Mouse (Mus musculus) CH12.LX (cell line): ENCODE results near the gene Fam185a. TPM values are rescaled to one million over a fixed set of nuclear protein-coding genes. Genes with fewer than 3 reads are reported as not detected.

Experiments
- DNase-seq: peaks from one replicate; pipeline ENCODE4 v3.0.0-alpha.2; 2013; ENCODE audit errors: extremely low read depth
- H3K27ac ChIP-seq: 2 replicates; pipeline ENCODE4 v1.5.1; 2012; ENCODE audit warnings: low read depth, mild to moderate bottlenecking, control low read depth, moderate library complexity; ENCODE audit not compliant: insufficient read depth
- H3K27me3 ChIP-seq: replicated peaks from 2 replicates; pipeline ENCODE3; 2012; ENCODE audit warnings: inconsistent platforms
- H3K36me3 ChIP-seq, 2 experiments: replicated peaks in 1 of 2; 2 replicates each; pipeline versions ENCODE3 to v1.6.1; 2012; ENCODE audit warnings: inconsistent platforms in 1 of 2, low read length in 1 of 2, mild to moderate bottlenecking in 1 of 2, mixed read lengths in 1 of 2, moderate library complexity in 1 of 2; ENCODE audit not compliant: control insufficient read depth in 1 of 2, insufficient read depth in 1 of 2
- H3K4me1 ChIP-seq, 2 experiments: 2 replicates each; pipeline ENCODE4 v1.6.1; 2012; ENCODE audit warnings: inconsistent platforms in 1 of 2, moderate library complexity in 1 of 2; ENCODE audit not compliant: insufficient read depth in 2 of 2, control insufficient read depth in 1 of 2
- H3K4me2 ChIP-seq: 2 replicates; pipeline ENCODE4 v1.6.1; 2012; ENCODE audit warnings: low read depth, mild to moderate bottlenecking, control low read depth; ENCODE audit not compliant: poor library complexity, insufficient read depth, severe bottlenecking
- H3K4me3 ChIP-seq, 3 experiments: fragments of 150-350 bp in 1 of 3; sonication (generic) in 1 of 3; replicated peaks in 1 of 3; 2 replicates each; pipeline versions ENCODE3 to v1.5.1; 2011 to 2012; ENCODE audit warnings: low read depth in 2 of 3, low read length in 2 of 3, mild to moderate bottlenecking in 2 of 3, moderate library complexity in 2 of 3, control low read depth in 1 of 3, improper control_type of control experiment in 1 of 3, inconsistent platforms in 1 of 3, mixed read lengths in 1 of 3; ENCODE audit not compliant: poor library complexity in 1 of 3
- H3K79me2 ChIP-seq: replicated peaks from 2 replicates; pipeline ENCODE4 v1.6.1; 2012; ENCODE audit warnings: mild to moderate bottlenecking, moderate library complexity; ENCODE audit not compliant: control insufficient read depth, poor library complexity, insufficient read depth, severe bottlenecking; ENCODE audit errors: extremely low read depth
- H3K9ac ChIP-seq: 2 replicates; pipeline ENCODE4 v1.6.1; 2012; ENCODE audit warnings: low read depth, mild to moderate bottlenecking, control low read depth, moderate library complexity; ENCODE audit not compliant: insufficient read depth
- H3K9me3 ChIP-seq: replicated peaks from 2 replicates; pipeline ENCODE3; 2012; ENCODE audit warnings: low read length, inconsistent platforms, mixed read lengths
- BHLHE40 ChIP-seq: IDR thresholded peaks from 2 replicates; pipeline ENCODE4 v1.6.1; 2011; ENCODE audit warnings: mild to moderate bottlenecking, low read depth, low read length, improper control_type of control experiment
- CHD1 ChIP-seq: IDR thresholded peaks from 2 replicates; pipeline ENCODE4 v1.6.1; 2012; ENCODE audit warnings: low read depth, low read length, improper control_type of control experiment, inconsistent platforms
- E2F4 ChIP-seq: IDR thresholded peaks from 2 replicates; pipeline ENCODE4 v1.6.1; 2011; ENCODE audit warnings: low read depth, low read length, improper control_type of control experiment; ENCODE audit not compliant: insufficient replicate concordance
- GABPA ChIP-seq: IDR thresholded peaks from 2 replicates; pipeline ENCODE4 v1.6.1; 2012; ENCODE audit warnings: low read depth, low read length, improper control_type of control experiment, inconsistent platforms; ENCODE audit not compliant: insufficient replicate concordance
- IRF4 ChIP-seq: IDR thresholded peaks from 2 replicates; pipeline ENCODE4 v1.6.1; 2014; ENCODE audit warnings: low read depth, mild to moderate bottlenecking, inconsistent platforms, low read length, improper control_type of control experiment
- JUN ChIP-seq: IDR thresholded peaks from 2 replicates; pipeline ENCODE4 v1.6.1; 2011; ENCODE audit warnings: low read depth, mild to moderate bottlenecking, low read length, improper control_type of control experiment, moderate library complexity; ENCODE audit not compliant: insufficient read depth
- JUND ChIP-seq: conservative IDR thresholded peaks from 2 replicates; pipeline ENCODE4 v1.6.1; 2011; ENCODE audit warnings: low read depth, low read length, improper control_type of control experiment
- MAX ChIP-seq: IDR thresholded peaks from 2 replicates; pipeline ENCODE4 v1.6.1; 2011; ENCODE audit warnings: low read length, improper control_type of control experiment
- MAZ ChIP-seq: IDR thresholded peaks from 2 replicates; pipeline ENCODE4 v1.6.1; 2012; ENCODE audit warnings: low read depth, mild to moderate bottlenecking, inconsistent platforms, low read length, improper control_type of control experiment, moderate library complexity
- MXI1 ChIP-seq: IDR thresholded peaks from 2 replicates; pipeline ENCODE4 v1.6.1; 2011; ENCODE audit warnings: mild to moderate bottlenecking, low read depth, low read length, improper control_type of control experiment
- NRF1 ChIP-seq: IDR thresholded peaks from 2 replicates; pipeline ENCODE4 v1.6.1; 2014; ENCODE audit warnings: low read depth, mild to moderate bottlenecking, inconsistent platforms, low read length, improper control_type of control experiment, moderate library complexity
- PAX5 ChIP-seq: IDR thresholded peaks from 2 replicates; pipeline ENCODE4 v1.6.1; 2012; ENCODE audit warnings: low read length, inconsistent platforms, mixed read lengths
- POLR2A ChIP-seq: IDR thresholded peaks from 2 replicates; pipeline ENCODE4 v1.6.1; 2011; ENCODE audit warnings: low read depth, mild to moderate bottlenecking, improper control_type of control experiment, low read length
- POLR2AphosphoS2 ChIP-seq: IDR thresholded peaks from 2 replicates; pipeline ENCODE4 v1.6.1; 2011; ENCODE audit warnings: low read depth, low read length, improper control_type of control experiment
- RCOR1 ChIP-seq: conservative IDR thresholded peaks from 2 replicates; pipeline ENCODE4 v1.6.1; 2012; ENCODE audit warnings: low read depth, mild to moderate bottlenecking, inconsistent platforms, low read length, improper control_type of control experiment
- SIN3A ChIP-seq: IDR thresholded peaks from 2 replicates; pipeline ENCODE4 v1.6.1; 2012; ENCODE audit warnings: low read length, improper control_type of control experiment, inconsistent platforms
- TBP ChIP-seq: conservative IDR thresholded peaks from 2 replicates; pipeline ENCODE4 v1.6.1; 2011; ENCODE audit warnings: low read depth, low read length, improper control_type of control experiment
- USF1 ChIP-seq: IDR thresholded peaks from 2 replicates; pipeline ENCODE4 v1.6.1; 2014; ENCODE audit warnings: low read depth, mild to moderate bottlenecking, inconsistent platforms, low read length, improper control_type of control experiment
- ZKSCAN1 ChIP-seq: IDR thresholded peaks from 2 replicates; pipeline ENCODE4 v1.6.1; 2012; ENCODE audit warnings: low read depth, inconsistent platforms, low read length, improper control_type of control experiment, borderline replicate concordance
- ZMIZ1 ChIP-seq: IDR thresholded peaks from 2 replicates; pipeline ENCODE4 v1.6.1; 2012; ENCODE audit warnings: low read depth, mild to moderate bottlenecking, inconsistent platforms, low read length, improper control_type of control experiment
- dilution Hi-C: fragments of 300-500 bp; cut with MboI; formaldehyde crosslinking; loops from 2 replicates; pipeline ENCODE4 v1.14.3; 2020; ENCODE audit warnings: low sequenced_read_pairs; ENCODE audit not compliant: extremely low pct_unique_long_range_greater_than_20kb, extremely low pct_ligation_motif_present
- in situ Hi-C: fragments of 300-500 bp; cut with MboI; formaldehyde crosslinking; loops from 3 replicates; pipeline ENCODE4 v1.14.3; 2019; ENCODE audit warnings: low sequenced_read_pairs, low pct_ligation_motif_present, low pct_unique_long_range_greater_than_20kb, mixed read lengths
- polyA plus RNA-seq: library from polyadenylated mRNA; unstranded; fragments of >175 nt; gene quantifications from 2 replicates; pipeline ENCODE4 v1.2.1, GENCODE M21; 2012; ENCODE audit warnings: low read depth; ENCODE audit not compliant: insufficient read length
- total RNA-seq, 2 experiments: library from RNA; depleted of rRNA; stranded (reverse); fragments of 300-350 nt in 1 of 2; fragments of >200 nt in 1 of 2; gene quantifications; 2 replicates each; pipeline ENCODE4 v1.2.3; 2012 to 2014

Fam185a gene
- total and polyA plus RNA-seq, 3 experiments: 13.4 to 30.6 (median 16.1) TPM

- Histone ChIP-seq H3K4me2 (no peak overlapping the region), H3K4me3 (no peak overlapping the region), H3K9ac (no peak overlapping the region), H3K4me1 (peaks cover 14 to 32% of the 10 kb centered on the region in 2 experiments; a peak in 3 of 4 replicates), H3K9me3 (no peaks in the 10 kb centered on the region), H3K27ac (no peak overlapping the region), H3K79me2 (no peaks in the 10 kb centered on the region), H3K36me3 (no peaks in the 10 kb centered on the region), H3K27me3 (no peaks in the 10 kb centered on the region)
- in situ Hi-C loops: no loop called here
- DNase-seq: no peak
- TF ChIP-seq PAX5: no peak
- no peak for TF ChIP-seq JUND
- dilution Hi-C loops: no loop called here
Measured at GRCm38 (mm10) chr5:21496881-21497280, 72.1 kb downstream of the Fam185a start.

DNA sequence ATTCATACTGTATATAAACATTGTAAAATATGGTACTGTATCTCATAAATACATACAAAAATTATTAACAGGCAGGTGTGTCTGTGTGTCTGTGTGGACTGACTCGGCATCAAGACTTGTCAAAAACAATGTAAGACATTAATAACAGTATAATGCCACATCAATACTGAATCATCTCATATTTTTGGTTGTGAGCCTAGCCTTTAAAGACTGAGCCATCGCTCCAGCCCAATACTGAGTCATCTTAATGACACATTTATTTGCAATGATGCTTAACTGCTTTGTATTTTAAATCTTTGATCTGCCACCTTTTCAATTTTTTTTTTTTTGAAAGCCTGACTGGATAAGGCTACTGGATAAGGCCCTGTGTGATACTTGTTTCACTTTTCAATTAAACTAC is 73.7 kb downstream of the Fam185a start:
- TF ChIP-seq CHD1: no peak
- no peak for TF ChIP-seq TBP
- no peak for DNase-seq

GRCm38 (mm10) chr5:21498925-21499324 is 74.2 kb downstream of the Fam185a start:
- in situ Hi-C loops: no loop called here
- no peaks in the 10 kb centered on the region for H3K36me3 ChIP-seq
- no peak for TF ChIP-seq MAZ
- TF ChIP-seq POLR2AphosphoS2: no peak
- no peak for TF ChIP-seq IRF4
- no peak for TF ChIP-seq ZKSCAN1

More for the DNA sequence above, 73.7 kb downstream of the Fam185a start:
- no peak overlapping the region for H3K9ac ChIP-seq
- dilution Hi-C loops: no loop called here
- no peak overlapping the region for H3K4me2 ChIP-seq
- H3K27me3 ChIP-seq: no peaks in the 10 kb centered on the region
- no peaks in the 10 kb centered on the region for H3K36me3 ChIP-seq
- in situ Hi-C loops: no loop called here
- no peaks in the 10 kb centered on the region for H3K79me2 ChIP-seq
- H3K4me3 ChIP-seq: no peak overlapping the region
- no peak overlapping the region for H3K27ac ChIP-seq
- H3K9me3 ChIP-seq: no peaks in the 10 kb centered on the region
- peaks cover 8 to 19% of the 10 kb centered on the region in 2 experiments; a peak in 3 of 4 replicates for H3K4me1 ChIP-seq

GRCm38 (mm10) chr5:21500133-21500532 is 75.4 kb downstream of the Fam185a start:
- H3K27ac ChIP-seq: no peak overlapping the region
- no peaks in the 10 kb centered on the region for H3K36me3 ChIP-seq
- H3K79me2 ChIP-seq: no peaks in the 10 kb centered on the region
- H3K4me1 ChIP-seq: peaks cover 6 to 20% of the 10 kb centered on the region in 2 experiments
- no peaks in the 10 kb centered on the region for H3K9me3 ChIP-seq
- in situ Hi-C loops (no loop called here), dilution Hi-C loops (no loop called here)
- H3K9ac ChIP-seq: no peak overlapping the region
- no peak overlapping the region for H3K4me2 ChIP-seq
- H3K4me3 ChIP-seq: no peak overlapping the region
- H3K27me3 ChIP-seq: no peaks in the 10 kb centered on the region
- DNase-seq: no peak
- no peak for TF ChIP-seq ZKSCAN1
- no peak for TF ChIP-seq SIN3A
- TF ChIP-seq JUN: no peak
- TF ChIP-seq POLR2AphosphoS2: no peak
- no peak for TF ChIP-seq GABPA
- TF ChIP-seq USF1: no peak
- TF ChIP-seq NRF1: no peak
- TF ChIP-seq ZMIZ1: no peak
- no peak for TF ChIP-seq PAX5
- no peak for TF ChIP-seq BHLHE40
- TF ChIP-seq MAX: no peak
- TF ChIP-seq MAZ: no peak
- no peak for TF ChIP-seq IRF4
- no peak for TF ChIP-seq POLR2A
- TF ChIP-seq E2F4: no peak
- TF ChIP-seq MXI1: no peak
- TF ChIP-seq RCOR1: no peak

More at GRCm38 (mm10) chr5:21498925-21499324, 74.2 kb downstream of the Fam185a start:
- Histone ChIP-seq H3K4me3 (no peak overlapping the region), H3K79me2 (no peaks in the 10 kb centered on the region), H3K9ac (no peak overlapping the region), H3K9me3 (no peaks in the 10 kb centered on the region), H3K4me1 (peaks cover 8 to 19% of the 10 kb centered on the region in 2 experiments; a peak in 3 of 4 replicates), H3K27ac (no peak overlapping the region), H3K4me2 (no peak overlapping the region), H3K27me3 (no peaks in the 10 kb centered on the region)
- no peak for DNase-seq
- dilution Hi-C loops: no loop called here
